25 mouse cellular contexts compared by ENCODE assay signal in genomic region chr4:65321959-65322358, GRCm38 (mm10).
DNase-seq lines count a peak whose midpoint lies in the region; ATAC-seq lines count a peak whose summit lies in the region.
"Had no signal": no experiment of that assay in that cellular context is flagged by ENCODE, and none has a peak within 500 bp of the region (broad histone marks: within the 10 kb centered on the region; RNA-seq: fewer than 3 reads in every experiment).

No protein-coding gene starts in this region.

- no peak overlapping the region for H3K4me3 ChIP-seq in heart, embryonic 11.5 days (ENCODE audit: low read depth, low read length)
- H3K4me3 ChIP-seq in kidney, embryonic 15.5 days (replicated peaks), result no peak overlapping the region
- H3K4me3 ChIP-seq: embryonic facial prominence, embryonic 15.5 days; forebrain, embryonic 15.5 days; hindbrain, embryonic 12.5 days; limb, embryonic 12.5 days had no signal

- no peaks in the 10 kb centered on the region for H3K36me3 ChIP-seq in heart, embryonic 11.5 days (ENCODE audit: control insufficient read depth, insufficient read depth, low read length)
- no peaks in the 10 kb centered on the region for H3K36me3 ChIP-seq in kidney, embryonic 15.5 days
- H3K36me3 ChIP-seq: embryonic facial prominence, embryonic 15.5 days; forebrain, embryonic 15.5 days; G1E; hindbrain, embryonic 12.5 days; limb, embryonic 12.5 days had no signal

- no peaks in the 10 kb centered on the region for H3K27me3 ChIP-seq in heart, embryonic 11.5 days (ENCODE audit: control insufficient read depth, insufficient read depth, low read length)
- no peaks in the 10 kb centered on the region for H3K27me3 ChIP-seq in kidney, embryonic 15.5 days
- H3K27me3 ChIP-seq: CH12.LX; embryonic facial prominence, embryonic 15.5 days; forebrain, embryonic 15.5 days; hindbrain, embryonic 12.5 days; limb, embryonic 12.5 days had no signal

- H3K9ac ChIP-seq in heart, embryonic 11.5 days (ENCODE audit: low read depth, low read length), result no peak overlapping the region
- H3K9ac ChIP-seq in kidney, embryonic 15.5 days, result no peak overlapping the region
- H3K9ac ChIP-seq: embryonic facial prominence, embryonic 15.5 days; forebrain, embryonic 15.5 days; hindbrain, embryonic 12.5 days; limb, embryonic 12.5 days; liver, postnatal 0 days had no signal

- ATAC-seq in heart, embryonic 11.5 days (replicated peaks; ENCODE audit: insufficient number of reproducible peaks, low FRiP score, low TSS enrichment), result no peak
- no peak for ATAC-seq in kidney, embryonic 15.5 days (replicated peaks; ENCODE audit: low FRiP score)
- ATAC-seq: forebrain, embryonic 15.5 days; intestine, postnatal 0 days; liver, postnatal 0 days; lung, postnatal 0 days had no signal

- H3K9me3 ChIP-seq in heart, embryonic 11.5 days (replicated peaks; ENCODE audit: control insufficient read depth, low read length), result no peaks in the 10 kb centered on the region
- H3K9me3 ChIP-seq in kidney, embryonic 15.5 days (replicated peaks), result no peaks in the 10 kb centered on the region
- H3K9me3 ChIP-seq: embryonic facial prominence, embryonic 15.5 days; forebrain, embryonic 15.5 days; hindbrain, embryonic 12.5 days; limb, embryonic 12.5 days had no signal

- H3K27ac ChIP-seq in heart, embryonic 11.5 days (ENCODE audit: low read depth, low read length), result no peak overlapping the region
- no peak overlapping the region for H3K27ac ChIP-seq in kidney, embryonic 15.5 days
- H3K27ac ChIP-seq: embryonic facial prominence, embryonic 15.5 days; forebrain, embryonic 15.5 days; hindbrain, embryonic 12.5 days; limb, embryonic 12.5 days; macrophage had no signal

- whole genome bisulfite sequencing in heart, embryonic 11.5 days (ENCODE audit: insufficient replicate concordance), result 89% methylated on average over 1 of the region's 1 CpGs
- 85% methylated on average over 1 of the region's 1 CpGs for WGBS in kidney, embryonic 15.5 days

- no peaks in the 10 kb centered on the region for H3K4me1 ChIP-seq in heart, embryonic 11.5 days (ENCODE audit: control insufficient read depth, insufficient read depth, low read length)
- no peaks in the 10 kb centered on the region for H3K4me1 ChIP-seq in kidney, embryonic 15.5 days
- H3K4me1 ChIP-seq: embryonic facial prominence, embryonic 15.5 days; forebrain, embryonic 15.5 days; hindbrain, embryonic 12.5 days had no signal

- DNase-seq in heart, adult 18-20 months, result peak; percentile 52 to 77
- DNase-seq in kidney, adult 8-10 months, result peak; percentile 19 to 22
- DNase-seq in heart, postnatal 10 days, result peak; percentile 12 to 24
- DNase-seq in kidney, postnatal 36 days, result peak; percentile 37 to 42
- DNase-seq in spleen, postnatal 36 days (ENCODE audit: low spot score in 2 of 2), result no peak
- DNase-seq in c-Kit-positive CD71-positive TER-119-positive erythroid progenitor cells, embryonic 14.5 days (ENCODE audit: low spot score), result no peak
- DNase-seq: adrenal gland, adult 8-10 months; B cell, adult 2 months; cerebellum, adult 8-10 months; cerebellum, postnatal 36 days; layer of hippocampus, postnatal 36 days; liver, postnatal 0 days; thymus, postnatal 14 days had no signal

- no peak overlapping the region for H3K4me2 ChIP-seq in heart, embryonic 11.5 days
- H3K4me2 ChIP-seq in kidney, embryonic 15.5 days, result no peak overlapping the region
- H3K4me2 ChIP-seq: embryonic facial prominence, embryonic 15.5 days; forebrain, embryonic 15.5 days; hindbrain, embryonic 12.5 days; limb, embryonic 12.5 days; liver, embryonic 11.5 days had no signal

- intact Hi-C loops in heart, postnatal 10 days (cut with DNase I), result no loop called here

Comparison
In these comparisons a context has a peak if more than half of its experiments do, and no peak if none do; other contexts are left out.
1. DNase-seq: peak in heart, adult 18-20 months (2 of 2), kidney, adult 8-10 months (2 of 2), heart, postnatal 10 days (2 of 2) and kidney, postnatal 36 days (2 of 2); none in spleen, postnatal 36 days (0 of 2) and c-Kit-positive CD71-positive TER-119-positive erythroid progenitor cells, embryonic 14.5 days (single experiment).